Mouse (Mus musculus) ovary, postnatal 36 days (tissue): ENCODE data around the gene Golga1.

ENCODE experiments used
- DNase-seq: peaks from one replicate; pipeline ENCODE4 v3.0.0; 2022; ENCODE audit warnings: low spot score, mixed read lengths

The Golga1 gene

DNA sequence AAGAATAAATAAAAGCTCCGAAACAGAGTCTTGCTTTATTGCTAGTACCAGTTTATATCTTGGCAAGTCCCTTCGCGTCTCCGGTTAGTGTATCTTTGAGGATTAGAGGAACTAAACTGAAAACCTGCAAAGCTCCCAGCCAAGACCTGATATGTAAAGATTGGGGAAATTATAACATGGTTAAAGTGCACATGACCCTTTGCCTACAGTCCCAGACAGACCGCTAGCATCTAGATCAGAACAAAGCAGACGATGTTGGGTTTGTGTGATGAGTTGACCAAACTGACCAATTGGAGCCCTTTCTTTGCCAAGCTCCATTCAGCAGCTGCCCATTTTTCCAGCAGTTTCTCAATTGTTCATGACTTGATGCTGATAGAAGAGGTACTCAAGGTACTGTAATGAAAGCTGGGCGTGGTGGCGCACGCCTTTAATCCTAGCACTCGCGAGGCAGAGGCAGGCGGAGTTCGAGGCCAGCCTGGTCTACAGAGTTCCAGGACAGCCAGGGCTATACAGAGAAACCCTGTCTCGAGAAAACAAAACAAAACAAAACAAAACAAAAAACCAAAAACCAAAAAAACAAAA is 59.1 kb downstream of the Golga1 start:
- no peak for DNase-seq

DNA sequence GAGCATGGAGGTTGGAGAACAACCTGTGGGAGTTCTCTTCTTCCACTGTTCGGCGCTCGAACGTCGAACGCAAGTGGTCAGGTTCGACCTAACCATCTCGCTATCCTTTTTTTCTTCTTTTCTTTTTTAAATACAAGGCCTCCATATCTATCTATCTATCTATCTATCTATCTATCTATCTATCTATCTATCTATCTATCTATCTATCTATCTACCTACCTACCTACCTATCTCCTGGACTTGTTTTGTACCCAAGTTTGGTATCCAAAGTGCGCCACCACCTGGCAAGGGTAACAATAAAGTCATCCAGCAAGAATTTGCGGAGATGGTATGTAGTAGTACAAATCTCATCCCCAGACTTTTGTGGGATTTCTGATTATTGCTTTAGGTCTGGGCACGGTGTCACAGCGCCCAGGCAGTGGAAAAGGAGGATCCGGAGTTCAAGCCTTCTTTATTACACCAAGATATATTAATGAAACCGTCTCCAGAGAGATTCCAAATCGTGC is 59.7 kb downstream of the Golga1 start, which contains the start of gene Rpl35:
Gene Rpl35, minus strand, starts transcription at position 51 of the 506 bp plus-strand sequence.
- no peak for DNase-seq

DNA sequence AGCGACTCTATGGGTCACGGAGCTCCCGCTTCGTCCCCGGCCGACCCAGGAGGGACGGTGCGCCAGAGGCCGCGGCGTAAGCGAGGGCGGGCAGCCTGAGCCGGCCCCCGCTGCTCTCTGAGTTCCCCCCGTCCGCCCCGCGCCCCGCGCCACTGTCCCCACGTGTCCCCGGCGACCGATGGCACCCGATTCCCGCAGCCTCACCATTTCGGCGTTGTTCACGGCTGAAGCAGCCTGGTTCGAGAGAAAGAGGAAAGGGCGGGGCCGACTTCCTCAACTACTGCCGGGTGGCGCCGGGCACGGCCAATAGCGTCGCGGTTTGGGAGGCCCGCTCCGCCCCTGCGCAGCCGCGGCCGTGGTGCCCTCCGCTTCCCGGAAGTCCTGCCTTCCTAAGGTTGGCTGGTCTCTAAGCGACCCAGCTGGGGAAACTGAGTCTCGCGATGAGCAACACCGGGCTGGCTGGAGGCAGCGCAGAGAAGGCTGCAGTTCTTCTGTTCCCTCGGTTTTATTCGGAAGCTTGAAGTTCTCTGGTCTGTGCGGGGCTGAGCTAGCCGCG is 60.4 kb downstream of the Golga1 start, which contains the start of gene Arpc5l:
Gene Arpc5l, plus strand, starts transcription at position 469 of the 556 bp plus-strand sequence.
- DNase-seq = peak; percentile 91

DNA sequence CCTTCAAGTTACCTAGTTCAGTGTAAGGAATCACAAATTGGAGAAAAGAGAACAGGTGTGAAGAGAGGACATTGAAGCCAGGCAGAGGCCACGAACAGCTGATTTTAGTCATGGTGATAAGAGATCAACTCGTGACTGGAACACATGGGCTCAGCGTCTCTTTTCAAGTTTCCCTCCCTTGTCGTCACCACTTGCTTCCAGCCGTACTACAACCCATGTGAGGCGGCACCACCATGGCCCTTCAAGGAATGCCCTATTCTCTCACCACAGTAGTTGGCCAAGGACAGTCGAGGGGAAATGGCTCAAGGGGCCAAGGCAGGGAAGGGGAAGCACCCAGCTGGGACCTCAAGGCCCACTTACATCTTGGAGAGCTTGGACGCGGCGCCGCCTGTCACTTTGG is 61.0 kb downstream of the Golga1 start:
- DNase-seq = peak; percentile 37

DNA sequence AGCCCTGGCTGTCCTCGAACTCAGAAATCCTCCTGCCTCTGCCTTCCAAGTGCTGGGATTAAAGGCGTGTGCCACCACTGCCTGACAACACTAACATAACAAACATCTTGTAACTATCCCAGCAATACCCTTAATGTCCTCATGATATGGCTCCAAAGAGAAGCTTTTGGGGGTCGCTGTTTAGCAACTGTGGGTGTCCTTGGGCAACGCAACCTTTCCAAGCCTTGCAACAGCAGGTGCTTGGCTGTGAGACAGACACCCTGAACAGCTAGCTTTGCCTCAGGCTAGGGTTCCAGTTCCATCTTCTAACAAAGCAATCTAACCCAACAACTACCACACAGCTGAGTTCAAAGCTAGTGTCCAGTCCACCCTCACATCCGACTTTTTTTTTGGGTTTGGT is 61.8 kb downstream of the Golga1 start:
- no peak for DNase-seq

GRCm38 (mm10) chr2:39003106-39003505 is 62.2 kb downstream of the Golga1 start:
- no peak for DNase-seq

DNA sequence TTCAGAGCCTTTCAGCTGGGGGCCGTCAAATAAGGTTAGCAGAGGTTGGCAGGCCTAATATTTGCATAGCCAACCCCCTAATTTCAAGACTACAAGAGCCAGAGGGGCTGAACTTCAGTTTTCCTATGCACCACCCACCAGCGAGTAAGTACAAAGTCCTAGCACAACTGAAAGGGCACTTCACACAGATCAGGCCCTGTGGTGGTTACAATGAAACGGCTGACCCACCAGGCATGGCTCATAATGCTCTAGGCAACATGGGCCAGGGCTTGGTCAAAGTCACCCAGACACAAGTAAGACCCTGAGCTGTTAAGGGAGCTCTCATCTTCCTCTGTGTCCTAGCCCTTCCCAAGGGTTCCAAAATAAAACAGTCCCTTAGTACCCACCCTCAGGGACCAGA is 63.5 kb downstream of the Golga1 start:
- DNase-seq = no peak

DNA sequence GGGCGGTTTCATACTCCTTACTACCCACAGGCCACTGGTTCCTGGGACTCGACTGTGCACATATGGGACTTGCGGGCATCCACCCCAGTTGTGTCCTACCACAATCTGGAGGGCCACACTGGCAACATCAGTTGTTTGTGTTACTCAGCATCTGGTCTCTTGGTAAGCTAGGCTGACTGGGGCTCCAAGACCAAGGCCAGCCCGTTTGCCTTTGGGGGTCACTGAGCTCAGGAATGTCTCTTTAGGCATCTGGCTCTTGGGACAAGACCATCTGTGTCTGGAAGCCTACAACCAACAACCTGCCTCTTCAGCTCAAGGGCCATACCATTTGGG is 64.8 kb downstream of the Golga1 start:
- no peak for DNase-seq

DNA sequence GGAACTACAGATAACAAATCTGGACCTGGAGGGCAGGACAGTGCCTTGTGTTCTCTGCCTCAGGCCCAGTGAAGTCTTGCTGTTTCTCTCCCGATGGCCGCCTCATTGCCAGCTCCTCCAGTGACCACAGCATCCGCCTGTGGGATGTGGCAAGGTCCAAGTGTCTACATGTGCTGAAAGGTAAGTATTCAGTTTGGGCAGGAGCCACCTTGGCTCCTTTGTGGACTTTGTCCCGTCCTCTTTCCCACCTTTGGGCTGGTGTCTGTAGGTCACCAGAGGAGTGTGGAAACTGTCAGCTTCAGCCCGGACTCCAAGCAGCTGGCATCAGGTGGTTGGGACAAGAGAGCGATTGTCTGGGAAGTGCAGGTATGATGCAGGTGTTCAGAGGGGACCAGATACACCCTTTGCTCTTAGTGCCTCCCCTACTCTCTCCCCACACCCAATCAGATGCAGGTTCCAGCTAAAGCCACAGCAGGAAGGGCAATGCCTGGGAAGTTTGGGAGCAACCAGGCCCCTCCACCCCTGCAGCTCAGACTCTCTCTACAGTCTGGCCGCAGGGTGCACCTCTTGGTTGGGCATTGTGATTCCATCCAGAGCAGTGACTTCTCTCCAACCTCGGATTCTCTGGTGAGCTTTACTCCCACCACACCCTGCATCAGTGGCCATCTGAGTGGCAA is 65.3 kb downstream of the Golga1 start:
- no peak for DNase-seq

DNA sequence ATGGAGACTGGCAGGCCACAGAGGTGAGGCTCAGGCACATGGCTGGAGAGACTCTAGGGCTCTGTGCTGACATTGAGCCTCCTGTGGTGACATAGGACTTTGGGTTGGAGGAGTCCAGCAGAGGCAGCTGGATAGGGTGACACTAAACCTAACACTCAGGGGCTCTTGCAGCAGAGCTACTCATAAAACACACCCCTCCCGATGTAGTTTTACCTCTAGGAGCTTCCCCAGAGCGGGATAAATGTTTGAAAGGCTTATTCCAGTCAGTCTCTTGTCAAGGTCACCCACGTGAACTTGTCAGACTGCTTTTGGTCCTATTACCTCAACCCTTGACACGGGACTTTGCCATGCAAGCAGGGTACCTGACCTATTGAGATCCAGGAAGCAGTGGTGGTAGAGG is 66.0 kb downstream of the Golga1 start:
- DNase-seq = no peak

- DNase-seq = peak; percentile 89
These were observed 67.7 kb downstream of the Golga1 start, which contains the start of gene Wdr38 for GRCm38 (mm10) chr2:38997386-38998374. Gene Wdr38 (plus strand): TSS chr2:38997476.

GRCm38 (mm10) chr2:38992452-38992851 is 72.9 kb downstream of the Golga1 start:
- DNase-seq = peak; percentile 45

- DNase-seq = no peak
These were observed 73.3 kb downstream of the Golga1 start for GRCm38 (mm10) chr2:38992004-38992403.

DNA sequence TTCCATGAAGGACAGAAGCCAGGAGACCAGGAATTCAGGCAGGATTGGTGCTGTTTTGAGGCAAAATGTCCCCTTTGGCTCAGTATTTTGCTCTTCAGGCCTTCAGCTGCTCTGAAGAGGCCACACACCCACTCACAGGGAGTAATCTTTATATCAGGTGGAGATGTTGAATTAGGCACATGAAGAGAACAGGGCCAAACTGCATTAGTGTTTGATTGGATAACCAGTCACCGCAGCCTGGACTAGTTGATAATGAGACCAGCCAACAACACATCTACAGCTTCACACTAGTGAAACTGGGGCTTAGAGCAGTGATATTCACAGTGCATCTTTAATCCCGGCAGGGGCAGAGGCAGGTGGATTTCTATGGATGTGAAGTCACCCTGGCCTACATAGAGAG is 76.4 kb downstream of the Golga1 start:
- no peak for DNase-seq

- DNase-seq = no peak
These were observed 77.4 kb downstream of the Golga1 start for GRCm38 (mm10) chr2:38987803-38988510.

GRCm38 (mm10) chr2:38987371-38987770 is 78.0 kb downstream of the Golga1 start:
- no peak for DNase-seq

- DNase-seq = no peak
These were observed 78.8 kb downstream of the Golga1 start for GRCm38 (mm10) chr2:38986580-38986979.

DNA sequence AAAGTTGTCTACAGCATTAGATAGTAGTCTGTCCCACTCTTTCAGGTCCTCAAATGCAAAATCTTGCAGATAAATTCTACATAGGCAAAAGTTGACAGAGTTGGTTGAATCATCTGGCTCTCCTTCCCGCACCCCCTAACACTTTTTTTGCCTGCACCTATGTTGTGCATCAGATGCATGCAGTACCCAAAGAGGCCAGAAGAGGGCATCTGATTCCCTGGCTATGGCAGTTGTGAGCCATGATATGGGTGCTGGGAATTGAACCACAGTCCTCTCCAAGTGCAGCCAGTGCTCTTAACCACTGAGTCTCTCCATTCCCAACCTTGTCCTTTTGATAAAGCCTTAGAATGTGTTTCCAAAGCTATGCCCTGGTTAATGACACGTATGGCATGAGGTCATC is 81.9 kb downstream of the Golga1 start:
- no peak for DNase-seq

DNA sequence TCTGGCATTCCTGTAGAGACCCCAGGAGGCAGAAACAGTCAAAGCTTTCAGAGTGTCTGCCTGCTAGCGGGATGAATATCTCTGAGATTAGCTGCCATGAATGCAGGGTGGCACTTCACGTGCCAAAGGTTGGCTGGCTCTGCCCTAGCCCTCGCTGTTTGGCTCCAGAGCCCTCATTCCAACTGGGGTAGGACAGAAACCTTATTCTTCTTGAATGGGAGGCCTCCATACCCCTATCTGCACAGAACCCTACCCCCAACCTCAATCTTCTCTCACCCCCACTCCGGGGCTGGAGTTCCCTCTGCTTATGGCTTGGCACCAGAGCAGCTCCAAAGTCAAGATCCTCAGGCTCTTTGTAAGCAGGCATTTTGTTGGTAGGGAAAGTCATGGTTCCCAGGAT is 87.5 kb downstream of the Golga1 start:
- DNase-seq = no peak

DNA sequence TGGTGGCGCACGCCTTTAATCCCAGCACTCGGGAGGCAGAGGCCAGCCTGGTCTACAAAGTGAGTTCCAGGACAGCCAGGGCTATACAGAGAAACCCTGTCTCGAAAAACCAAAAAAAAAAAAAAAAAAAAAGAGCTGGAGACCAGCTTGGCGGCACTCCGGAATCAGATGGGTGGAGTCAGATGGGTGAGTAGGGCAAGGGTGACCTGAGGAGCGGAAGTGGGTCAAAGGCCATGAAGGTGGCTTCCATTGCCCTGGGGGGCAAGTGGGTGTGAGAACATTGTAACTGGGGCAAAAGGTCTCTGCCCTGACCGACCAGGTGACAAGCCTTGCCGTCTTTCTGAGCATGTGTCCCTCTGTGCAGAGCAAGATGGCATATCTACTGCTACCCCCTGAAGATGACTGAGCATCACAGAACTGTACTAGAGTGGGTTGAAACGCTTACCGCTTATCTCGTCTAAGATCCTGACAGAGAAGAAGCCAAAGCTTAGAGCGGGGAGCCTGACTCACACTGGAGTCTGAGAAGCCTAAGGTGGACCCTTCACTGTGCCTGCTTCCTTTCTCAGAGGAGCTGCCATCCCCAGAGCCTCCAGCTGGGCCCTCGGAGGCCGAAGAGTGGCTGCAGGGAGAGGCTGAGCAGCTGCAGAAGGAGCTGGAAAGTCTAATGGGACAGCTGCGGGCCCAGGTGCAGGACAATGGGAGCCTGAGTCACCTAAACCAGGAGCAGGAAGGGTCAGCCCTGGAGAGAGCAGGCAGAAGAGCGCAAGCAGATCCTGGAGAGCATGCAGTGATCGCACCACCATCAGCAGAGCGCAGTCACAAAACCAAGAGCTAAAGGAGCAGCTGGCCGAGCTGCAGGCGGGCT is 89.2 kb downstream of the Golga1 start:
- no peak for DNase-seq

DNA sequence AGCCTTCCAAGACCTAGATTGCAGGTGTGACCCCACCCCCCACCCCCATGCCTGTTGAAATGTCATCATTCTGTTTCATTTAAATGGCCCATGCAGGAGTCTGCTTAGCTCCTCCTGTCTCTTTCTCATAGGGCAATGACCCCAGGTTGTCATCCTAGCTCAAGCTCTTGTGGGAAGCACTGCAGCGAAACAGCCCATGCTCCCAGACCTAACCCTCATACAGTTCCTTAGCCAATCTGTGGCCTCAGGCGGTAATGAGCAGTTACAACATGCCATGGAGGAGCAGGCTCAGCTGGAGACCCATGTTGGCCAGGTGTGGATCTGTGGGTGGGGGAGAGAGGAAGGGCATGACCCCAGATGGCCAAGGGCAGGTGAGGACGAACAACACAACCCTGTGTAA is 90.2 kb downstream of the Golga1 start:
- no peak for DNase-seq
